Mouse (Mus musculus): ENCODE measurements around the gene Akap13.

DNA sequence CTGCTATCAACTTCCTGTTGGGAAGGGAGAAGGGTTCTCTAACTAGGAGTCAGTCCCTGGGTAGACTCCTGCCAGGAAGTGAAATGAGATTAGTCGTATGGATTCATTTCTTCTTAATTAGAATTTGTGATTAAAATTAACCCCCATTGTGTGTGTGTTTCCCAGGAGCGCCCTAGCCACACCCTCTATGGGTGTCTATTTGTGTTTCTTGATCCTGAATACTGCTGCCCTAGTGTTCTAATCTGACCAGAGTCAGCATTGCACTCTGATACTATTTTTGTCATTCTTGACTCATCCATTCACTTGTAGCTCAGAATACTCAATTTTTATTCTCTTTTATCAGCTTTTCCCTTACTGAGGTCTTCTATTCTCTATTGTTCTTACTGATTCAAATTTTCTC is 115.7 kb downstream of the Akap13 start:
- TF ChIP-seq CTCF (IDR thresholded peaks at IDR 0.05; ENCODE audit: insufficient read depth, low read length) (no peak), POLR2A (IDR thresholded peaks at IDR 0.05; ENCODE audit: borderline replicate concordance, extremely low read depth, low read depth, low read length) (no peak)
